Mouse (Mus musculus) T-helper 1 cell (primary cell): Measurements from ENCODE around the gene Cdiptos.

Source experiments
- in situ Hi-C: fragments of 300-600 bp; cut with MboI, MseI; formaldehyde crosslinking; loops from one replicate; pipeline ENCODE4 v1.15.1; 2025; ENCODE audit warnings: high pct_unique_total_duplicates

Gene Cdiptos

DNA sequence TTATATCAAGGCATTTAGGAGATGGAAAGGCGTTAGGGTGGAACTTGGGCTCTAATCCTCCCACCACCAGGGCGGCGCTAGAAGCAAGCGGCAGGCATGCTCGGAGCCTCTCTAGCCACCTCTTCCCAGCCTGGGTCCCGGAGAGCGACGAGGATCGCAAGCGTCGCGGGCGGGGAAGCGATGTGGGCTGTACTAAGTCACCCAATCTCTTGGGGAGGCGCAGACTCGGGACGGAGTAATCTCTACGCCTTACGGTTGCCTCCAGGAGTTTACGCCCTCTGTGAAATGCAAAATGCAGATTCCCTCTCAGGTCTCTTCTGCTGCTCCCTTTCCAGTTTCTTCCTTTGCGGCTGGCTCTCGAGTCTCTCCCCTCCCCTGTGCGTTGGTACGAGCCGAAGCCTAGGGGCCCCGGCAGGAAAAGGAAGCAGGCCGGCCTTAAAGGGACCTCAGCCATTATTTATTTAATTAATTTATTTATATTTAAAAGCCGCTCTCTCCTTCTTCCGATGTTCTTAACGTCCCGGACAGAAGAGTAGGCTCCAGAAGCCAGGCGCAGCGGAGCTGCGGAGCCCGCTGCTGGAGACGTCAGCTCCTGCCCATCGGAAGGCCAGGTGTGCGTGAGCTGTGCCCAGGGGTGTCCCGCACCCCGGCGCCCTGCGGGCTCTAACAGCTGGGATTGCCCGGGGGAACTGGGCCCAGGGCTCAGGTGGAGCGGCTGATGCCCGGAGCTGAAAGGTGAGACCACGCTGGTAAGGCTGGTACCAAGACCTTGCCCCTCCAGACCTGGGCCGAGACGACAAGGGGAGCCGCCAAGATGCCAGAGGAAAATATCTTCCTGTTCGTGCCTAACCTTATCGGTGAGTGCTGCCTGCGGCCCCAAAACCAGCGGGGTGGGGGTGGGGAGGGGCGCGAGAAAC, at the start of gene Cdiptos:
Gene Cdiptos, minus strand, starts transcription at position 149 of the 917 bp plus-strand sequence.
- in situ Hi-C loops = no loop called here

DNA sequence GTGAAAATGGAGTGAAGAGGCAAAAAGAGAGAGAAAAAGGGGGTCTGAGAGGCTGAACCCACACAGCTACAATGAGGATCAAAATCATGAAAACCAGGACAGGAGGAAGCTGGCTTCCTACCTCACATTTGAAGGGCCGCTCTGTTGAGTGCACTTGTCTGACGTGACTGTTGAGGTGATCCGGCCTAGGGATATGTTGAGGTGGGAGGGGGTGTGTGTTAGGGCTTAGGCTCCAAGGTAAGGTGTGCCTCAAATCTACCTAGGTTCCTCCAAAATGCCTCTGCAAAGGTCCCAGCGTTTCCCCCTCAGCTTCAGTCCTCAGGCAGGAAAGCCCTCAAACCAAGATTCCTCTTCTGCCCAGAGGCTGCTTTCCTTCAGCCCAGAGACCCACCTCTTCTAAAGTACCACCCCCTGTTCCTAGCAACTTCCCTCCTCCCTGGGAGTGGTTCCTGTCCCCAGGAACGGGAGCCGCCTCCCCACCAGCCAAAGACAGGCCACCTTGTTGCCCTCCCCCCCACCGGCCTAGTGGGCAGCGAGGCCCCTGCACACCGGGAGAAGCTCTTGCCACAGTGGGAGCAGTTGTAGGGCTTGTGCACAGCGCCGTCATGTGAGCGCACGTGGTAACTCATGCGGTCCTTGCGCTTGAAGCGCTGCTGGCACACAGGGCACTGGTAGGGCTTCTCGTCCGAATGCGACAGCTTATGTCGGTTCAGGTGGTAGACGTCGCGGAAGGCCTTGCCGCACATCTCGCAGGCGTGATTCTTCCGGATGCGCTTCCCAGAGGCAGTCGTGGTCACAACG, 49.1 kb upstream of the Cdiptos start:
- in situ Hi-C loops = no loop called here

DNA sequence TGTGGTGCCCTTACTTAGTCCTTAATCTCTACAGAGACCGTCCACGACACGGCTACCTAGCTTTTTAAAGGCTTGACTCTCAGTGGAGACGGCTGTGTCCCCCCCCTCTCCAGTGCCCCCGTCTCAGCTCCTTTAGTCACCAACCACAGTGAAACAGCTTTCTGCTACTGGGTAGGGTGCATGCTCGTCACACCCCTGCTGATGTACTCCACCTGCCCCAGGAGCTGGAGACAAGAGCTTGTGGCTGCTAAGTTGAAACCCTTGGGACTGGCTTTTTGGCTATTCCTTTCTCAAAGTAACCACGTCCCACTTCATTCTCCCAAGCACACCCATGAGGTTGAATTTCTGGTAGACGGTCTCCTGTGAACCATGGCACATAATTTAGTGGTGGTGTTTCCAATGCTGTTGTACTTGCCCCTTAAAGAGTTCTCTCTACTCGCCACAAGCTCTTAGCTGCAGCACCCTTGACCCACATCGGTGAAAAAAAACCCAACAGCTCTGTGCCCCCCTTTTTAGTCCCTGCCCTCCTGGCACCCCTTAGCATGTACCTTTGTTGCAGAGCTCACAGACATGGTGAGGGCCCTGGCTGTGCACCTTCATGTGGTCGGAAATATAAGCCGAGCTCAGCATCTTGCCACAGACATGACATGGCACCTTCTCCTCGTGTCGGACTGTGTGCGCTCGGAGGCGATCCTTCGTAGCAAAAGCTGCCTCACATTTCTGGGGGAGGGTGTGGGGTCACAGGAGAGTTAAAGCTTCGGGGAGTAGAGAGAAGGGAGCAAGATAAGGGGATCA, 48.2 kb upstream of the Cdiptos start:
- in situ Hi-C loops = no loop called here

DNA sequence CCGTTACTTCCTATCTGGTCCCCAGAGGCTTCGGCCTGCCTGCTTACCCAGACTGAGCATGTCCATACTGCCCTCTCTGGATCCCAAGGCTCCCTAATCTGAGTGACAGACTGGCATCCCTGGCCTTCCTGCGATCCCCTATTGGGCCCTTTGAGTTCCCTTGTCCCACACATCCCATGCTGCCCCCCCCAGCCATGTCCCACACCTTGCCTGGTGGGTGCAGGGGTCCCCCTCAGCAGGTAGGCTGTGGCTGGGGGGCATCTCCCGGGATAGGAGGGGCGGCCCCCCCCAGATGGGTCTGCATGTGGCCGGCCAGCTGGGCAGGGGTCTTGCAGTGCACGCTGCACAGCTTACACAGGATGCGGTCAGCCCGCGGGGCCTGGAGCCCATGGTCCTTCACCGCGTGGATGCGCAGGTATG, 47.4 kb upstream of the Cdiptos start:
- in situ Hi-C loops = no loop called here

DNA sequence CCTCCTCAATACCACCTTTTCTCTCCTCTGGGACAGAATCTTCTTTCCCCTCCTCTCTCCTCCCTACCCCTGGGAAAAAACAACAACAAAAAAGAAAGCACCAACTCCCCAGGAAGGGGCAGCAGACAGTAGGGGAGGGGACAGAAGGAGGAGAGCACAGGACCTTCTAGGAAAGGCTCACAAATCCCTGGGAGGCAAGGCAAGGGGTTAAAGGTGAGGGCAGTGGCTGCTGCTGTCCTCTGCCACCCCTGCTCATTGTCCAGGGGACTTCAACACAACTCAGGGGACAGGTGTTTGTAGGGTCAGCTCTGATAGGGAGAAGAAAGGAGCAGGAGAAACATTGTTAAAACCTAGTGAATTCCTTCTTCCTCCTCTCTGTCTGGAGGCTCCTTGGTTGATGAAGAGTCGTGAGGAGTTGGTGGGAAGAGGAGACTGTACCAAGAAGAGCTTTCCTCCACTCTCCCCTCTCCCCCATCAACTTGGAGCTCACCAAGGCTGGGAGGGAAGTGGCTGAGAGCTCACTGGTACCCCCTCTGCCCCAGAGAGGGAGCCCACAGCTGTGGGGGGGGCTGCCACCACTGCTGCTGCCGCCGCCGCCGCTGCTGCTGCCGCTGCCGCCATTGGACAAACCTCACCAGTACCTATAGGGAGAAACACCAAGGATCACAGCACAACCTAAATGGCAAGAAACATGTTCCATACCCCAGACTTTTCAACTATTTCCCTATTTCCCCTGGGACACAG, 46.8 kb upstream of the Cdiptos start:
- in situ Hi-C loops = no loop called here

GRCm38 (mm10) chr7:127021563-127022527, 45.9 kb upstream of the Cdiptos start:
- in situ Hi-C loops = no loop called here

- in situ Hi-C loops = no loop called here
Measured at GRCm38 (mm10) chr7:127020901-127021562, 45.1 kb upstream of the Cdiptos start, which contains the start of the genes Gm42742 and Prrt2. TSS of gene Gm42742 (minus strand) at chr7:127021097. TSS of gene Prrt2 (minus strand) at chr7:127021211.

DNA sequence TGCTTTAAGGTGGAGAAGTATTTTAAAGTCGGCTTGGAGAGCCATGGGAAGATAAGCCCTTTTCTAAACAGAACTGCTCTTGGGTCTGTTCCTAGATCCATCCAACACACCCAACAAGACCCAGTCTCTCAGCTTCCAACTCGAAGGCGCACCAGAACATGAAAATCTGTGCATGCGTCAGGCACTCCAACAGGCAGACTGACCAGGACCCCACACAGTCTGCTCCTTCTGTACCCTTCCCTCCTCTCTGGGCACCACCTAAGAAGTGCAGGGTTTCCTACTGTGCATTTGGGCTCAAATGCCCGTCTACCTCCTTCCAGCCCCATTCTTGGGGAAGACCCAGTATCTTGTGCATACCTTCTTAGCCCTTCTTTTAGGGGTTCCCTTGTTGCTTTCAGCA, 44.6 kb upstream of the Cdiptos start:
- in situ Hi-C loops = no loop called here

DNA sequence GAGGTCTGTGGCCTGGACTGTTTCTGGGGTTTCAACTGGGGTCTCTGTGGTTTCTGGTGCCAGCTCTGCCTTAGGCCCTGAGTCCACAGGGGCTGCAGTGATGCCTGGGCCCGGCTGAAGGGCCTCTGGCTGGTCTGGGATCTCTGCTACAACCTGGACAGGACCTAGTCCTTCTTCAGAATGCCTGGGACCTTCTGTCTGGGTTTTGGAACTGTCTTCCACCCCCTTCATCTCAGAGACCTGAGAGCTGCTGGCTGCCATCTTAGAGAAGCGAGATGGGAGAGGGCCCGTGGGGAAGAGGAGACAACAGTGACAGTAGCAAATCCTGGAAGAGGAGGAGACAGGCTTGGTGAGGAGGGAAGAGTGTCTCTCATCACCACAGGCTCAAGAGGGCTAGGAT, 44.1 kb upstream of the Cdiptos start:
- in situ Hi-C loops = no loop called here

DNA sequence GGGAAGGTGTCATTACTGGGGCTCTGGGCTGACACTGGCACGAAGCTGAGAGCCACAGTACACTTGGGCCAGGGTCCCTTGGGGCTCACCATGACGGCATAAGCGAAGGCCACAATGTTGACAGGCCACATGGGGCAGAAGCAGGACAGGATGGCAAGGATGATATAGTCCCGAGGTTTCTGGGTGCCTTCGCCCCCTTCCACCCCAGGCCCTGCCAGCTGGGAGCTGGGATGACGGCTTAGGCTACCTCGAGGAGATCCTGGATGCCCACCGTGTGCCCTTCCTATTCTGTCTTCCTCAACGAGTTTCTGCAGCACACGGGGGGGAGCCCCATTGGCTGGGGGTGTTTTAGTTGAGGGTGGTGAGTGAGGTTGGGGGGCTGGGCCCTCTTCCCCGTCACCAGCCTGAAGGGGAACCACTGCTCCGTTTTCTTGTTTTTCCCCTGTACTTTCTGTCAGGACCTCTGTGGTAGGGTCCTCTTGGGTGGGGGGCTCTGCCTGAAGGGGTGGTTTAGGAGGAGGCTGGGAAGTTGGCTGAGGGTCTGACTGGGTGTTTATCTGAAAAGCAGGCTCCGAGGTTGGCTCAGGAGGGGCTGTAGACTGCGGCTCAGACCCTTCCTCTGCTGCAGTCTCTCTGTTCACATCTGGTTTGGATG, 43.5 kb upstream of the Cdiptos start:
- in situ Hi-C loops = no loop called here

DNA sequence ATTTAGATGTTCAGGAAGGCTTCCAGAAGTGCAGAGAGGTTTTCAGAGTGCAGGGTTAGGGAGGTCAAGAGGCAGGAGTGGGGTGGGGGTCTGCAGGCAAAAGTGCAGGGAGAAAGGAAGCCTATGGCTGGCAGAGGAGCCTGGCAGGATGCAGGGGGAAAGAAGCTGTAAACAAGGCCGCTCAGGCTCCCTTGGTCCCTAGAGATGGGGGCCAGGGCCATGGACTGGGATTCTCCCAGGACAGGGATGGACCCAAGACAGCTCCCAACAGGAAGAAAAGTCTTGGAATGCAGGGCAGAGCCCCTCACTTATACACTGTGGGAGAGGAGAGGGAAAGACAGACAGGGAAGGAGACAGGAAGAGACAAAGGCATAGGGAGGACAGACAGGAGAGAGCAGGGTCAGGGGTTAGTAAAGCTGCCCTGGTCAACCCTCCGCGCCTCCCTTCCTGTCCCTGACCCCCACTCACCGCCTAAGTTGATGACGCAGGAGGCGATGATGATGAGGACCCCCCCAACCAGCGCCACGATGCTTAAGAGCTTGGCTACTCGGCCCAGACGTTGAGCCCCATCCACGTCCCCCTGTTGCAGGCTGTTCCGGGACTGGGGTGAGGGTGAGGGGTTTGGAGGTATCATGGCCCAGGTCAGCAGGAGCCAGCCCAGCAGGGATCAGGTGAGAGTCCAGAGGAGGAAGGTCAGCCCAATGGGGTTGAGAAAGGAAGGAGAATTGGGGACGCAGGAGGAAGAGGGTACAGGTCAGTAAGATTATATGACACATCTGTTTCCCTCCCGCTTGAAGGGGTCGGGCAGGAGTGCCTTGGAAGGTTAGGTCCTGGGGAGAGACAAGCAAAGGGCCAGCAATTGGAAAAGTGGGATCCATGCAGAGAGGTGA, 42.8 kb upstream of the Cdiptos start:
- in situ Hi-C loops = no loop called here

DNA sequence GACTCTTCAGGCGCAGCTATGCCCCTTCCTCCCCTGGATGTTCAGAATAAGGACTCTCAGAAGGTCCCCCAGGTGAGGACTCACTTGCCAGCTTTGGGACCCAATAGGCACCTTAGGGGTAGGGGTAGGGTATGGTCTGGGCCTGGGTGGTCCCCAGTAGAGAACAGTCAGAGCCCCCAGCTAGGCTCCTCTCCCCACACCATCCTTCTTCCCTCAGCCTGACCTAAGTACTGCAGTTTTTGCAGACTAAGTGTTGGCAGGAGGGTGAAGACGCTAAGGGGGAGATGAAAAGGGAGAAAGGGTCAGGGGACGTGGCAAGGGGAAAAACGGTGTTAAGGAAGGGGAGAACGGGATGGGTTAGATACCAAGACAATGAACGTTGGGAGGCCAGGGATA, 42.0 kb upstream of the Cdiptos start:
- in situ Hi-C loops = no loop called here

DNA sequence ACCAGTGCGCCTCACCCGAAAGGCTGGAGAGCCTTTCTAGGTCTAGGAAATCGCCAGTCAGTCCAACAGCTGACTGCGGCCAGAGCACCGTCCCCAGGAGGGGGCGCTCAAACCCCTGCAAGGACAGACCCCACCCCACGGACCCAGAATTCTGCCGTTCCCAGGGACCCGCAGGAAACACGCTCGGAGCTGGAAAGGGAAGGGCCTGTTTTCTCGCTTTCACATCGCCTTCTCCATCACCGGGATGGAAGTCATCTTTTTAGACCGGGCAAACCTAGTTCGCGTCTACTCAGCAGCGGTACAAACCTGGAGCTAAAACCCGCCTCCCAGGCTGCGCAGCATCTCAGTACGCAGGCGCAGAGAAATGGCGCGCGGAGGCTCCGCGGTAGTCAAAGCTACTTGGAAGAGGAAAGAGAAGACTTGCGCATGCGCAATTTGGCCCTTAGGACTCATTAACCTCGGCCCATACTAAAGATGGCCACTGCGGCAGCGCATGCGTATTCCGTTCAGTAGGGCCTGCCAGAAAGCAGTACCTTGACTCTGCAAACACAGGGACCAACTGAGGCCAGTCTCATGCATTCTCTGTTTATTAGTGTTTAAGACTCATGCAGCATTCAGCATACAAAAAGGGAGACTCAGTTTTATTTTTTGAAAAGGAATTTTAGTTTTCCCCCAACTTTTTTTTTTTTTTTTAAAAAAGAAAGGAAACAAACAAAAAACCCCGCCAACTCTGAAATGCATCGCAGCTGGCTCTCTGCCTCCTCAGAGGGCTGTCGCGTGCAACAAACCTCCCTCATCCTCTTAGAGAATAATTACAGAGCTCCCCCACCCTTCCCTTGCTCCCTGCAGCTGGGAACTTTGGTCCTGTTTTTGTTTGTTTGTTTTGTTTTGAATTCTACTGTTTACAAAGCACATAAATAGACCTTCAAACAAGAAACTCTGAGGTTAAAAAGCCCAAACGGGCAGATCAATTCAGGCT, 41.4 kb upstream of the Cdiptos start, which contains the start of gene Pagr1a:
Gene Pagr1a, minus strand, starts transcription at position 382 of the 979 bp plus-strand sequence.
- in situ Hi-C loops = no loop called here

GRCm38 (mm10) chr7:127016486-127016938, 40.6 kb upstream of the Cdiptos start:
- in situ Hi-C loops = no loop called here

- in situ Hi-C loops = no loop called here
Measured at GRCm38 (mm10) chr7:127016481-127016485, 40.4 kb upstream of the Cdiptos start, which contains the start of gene Pagr1b. TSS of gene Pagr1b (minus strand) at chr7:127016484.

DNA sequence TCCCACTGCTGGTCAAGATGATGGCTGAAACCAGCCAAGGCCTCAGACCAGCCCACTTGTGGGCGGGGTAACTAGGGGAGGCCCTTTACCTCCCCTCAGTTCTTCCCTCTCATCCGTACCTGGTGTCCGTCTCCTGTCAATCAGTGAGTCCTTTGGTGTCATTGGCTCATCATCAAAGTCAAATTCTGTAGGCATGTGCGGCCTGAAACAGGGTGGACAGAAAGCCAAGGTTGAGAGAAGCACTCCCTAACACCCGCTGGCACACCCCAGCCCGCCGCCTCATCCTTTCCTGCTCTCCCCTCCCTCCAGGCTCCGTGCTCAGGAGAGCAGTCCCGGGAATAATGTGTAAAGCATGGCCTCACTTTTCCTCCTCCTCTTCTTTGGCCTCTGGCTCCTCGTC, 40.2 kb upstream of the Cdiptos start:
- in situ Hi-C loops = no loop called here

DNA sequence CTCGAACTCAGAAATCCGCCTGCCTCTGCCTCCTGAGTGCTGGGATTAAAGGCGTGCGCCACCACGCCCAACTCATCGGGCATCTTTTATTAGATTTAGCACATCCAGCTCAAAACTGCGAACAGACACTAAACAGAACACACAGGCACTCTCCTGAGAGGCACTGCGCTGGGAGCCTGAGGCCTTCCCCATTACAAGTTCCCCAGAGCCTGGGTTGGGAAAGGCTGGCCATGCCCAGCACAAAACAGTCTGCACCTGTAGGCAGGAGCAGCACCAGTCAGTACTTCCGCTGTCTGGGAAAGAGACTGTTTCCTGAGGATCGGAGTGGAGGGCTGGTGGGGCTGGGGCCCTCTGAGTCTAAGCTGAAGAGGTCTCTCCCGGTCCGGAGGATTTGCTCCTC, 39.1 kb upstream of the Cdiptos start:
- in situ Hi-C loops = no loop called here
